Mouse (Mus musculus) right cerebral cortex, postnatal 4 days (tissue): Measurements from ENCODE around the gene Opn3.

Experiments used
- DNase-seq: peaks from one replicate; pipeline ENCODE4 v3.0.0-alpha.2; 2022

Gene Opn3

DNA sequence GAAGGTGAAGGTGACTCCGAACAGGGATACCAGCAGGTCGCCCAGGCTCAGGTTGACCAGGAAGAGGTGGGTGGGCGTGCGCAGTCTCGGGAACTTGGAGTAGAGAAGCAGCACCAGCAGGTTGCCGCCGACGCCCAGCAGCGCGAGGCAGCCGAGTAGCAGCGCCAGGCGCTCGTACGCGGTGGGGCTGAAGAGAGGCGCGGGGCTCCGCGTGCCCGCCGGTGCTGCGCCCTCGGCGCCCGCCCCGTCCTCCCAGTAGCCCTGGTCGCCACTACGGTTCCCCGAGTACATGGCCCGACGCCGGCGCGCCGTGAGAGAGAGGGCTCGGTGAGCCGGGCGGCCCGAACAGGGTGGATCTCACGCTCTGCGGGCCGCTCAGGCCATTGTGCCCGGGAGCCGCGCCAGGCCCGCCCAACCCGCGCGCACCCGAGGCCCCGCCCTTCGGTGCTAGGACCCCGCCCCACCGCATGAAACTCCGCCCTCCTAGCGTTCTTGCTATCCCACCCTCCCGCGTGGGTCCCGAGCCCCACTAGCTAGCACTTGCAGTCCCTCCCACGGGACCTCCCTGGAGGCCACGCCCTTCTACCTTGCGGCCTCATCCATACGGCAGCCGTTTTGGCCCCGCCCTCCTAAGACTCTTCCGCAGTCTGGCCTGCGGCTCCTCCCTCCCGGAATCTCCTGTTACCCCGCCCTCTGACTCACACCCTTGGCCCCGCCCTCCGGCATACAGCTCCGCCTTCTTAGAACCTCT, at the start of gene Opn3, which contains the start of gene Chml:
Gene Opn3, minus strand, starts transcription at position 531 of the 751 bp plus-strand sequence.
Gene Chml, minus strand, starts transcription at position 656 of the 751 bp plus-strand sequence.
- peak; percentile 91 for DNase-seq

DNA sequence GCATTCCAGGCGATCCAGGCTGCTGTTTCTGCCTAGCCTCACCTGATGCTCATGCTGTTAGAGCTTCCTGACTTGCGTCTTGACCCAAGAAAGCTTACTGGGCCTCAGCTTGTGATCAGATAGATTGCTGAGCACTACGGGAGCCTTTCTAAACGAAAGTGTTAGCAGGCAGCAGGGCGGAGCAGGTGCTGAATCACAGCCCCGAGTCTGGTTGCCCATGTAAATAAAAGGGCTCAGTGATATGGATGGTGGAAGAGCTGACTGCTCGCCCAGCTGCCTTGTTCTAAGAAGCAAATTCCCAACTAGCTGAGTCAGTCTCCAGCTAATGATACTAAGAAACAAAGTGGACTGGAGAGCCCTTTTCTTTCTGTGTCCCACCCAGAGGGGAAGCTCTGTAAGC, 33.2 kb upstream of the Opn3 start:
- no peak for DNase-seq

DNA sequence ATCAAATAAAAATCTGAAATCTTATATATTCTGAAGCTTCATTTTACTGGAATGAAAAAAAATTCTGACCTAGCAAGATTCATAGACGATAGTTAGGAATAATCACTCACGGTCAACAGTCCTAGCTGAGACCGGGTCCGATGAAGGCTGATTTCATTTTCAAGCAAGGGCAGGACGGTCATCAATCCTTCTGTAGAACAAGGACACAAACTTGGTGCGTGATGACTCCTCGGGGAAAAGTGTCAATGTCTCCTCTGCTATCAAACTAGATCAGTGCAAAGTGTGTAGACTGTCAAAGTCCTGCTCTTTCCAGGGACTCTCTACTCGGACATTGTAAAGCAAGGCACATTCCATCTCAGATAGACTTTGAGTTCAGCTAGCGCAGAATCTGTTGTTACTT, 24.3 kb upstream of the Opn3 start:
- DNase-seq, result no peak

DNA sequence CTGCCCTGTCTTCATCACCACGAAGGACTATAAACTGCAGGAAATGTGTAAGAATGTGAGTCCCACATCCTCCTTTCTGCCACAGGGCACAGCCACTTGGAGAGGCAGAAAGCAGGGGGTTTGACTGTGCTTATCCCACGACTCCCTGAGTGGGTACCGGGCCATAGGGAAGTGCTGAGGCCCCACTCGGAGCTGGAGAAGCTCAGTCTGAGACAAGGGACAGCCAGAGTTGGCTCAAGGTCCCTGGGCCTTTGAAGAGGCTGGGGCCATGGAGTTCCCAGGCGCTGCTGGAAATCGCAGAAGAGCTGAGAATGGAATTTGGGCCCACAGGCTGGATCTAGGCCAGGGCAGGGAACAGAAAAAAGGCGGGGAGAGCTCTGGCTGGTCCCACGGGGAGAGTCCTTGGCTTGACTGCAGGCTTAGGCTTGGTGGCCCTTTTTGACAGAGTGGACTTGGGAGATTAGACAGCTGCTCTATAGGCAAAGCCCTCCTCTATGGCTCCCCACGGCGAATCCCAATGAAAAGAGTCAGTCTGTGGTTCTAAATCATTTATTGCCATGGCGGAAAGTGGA, 19.8 kb upstream of the Opn3 start:
- no peak for DNase-seq

DNA sequence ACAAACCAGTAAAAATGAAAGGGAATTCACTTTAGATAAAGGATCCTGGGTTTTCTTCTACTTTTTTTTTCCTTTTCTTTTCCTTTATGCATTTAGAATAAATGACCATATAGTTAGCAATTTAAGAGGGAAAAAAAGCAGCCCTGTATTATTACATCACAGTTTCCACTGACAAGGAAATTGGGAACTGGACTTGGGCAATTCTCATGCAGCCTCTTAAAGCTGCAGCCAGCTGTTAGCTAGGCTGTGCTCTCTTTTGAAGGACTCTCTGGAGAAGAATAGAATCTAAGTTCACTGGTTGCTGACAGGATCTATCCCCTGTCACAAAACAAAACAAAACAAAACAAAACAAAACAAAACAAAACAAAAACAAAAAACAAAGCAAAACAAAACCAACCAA, 15.4 kb upstream of the Opn3 start:
- no peak for DNase-seq

DNA sequence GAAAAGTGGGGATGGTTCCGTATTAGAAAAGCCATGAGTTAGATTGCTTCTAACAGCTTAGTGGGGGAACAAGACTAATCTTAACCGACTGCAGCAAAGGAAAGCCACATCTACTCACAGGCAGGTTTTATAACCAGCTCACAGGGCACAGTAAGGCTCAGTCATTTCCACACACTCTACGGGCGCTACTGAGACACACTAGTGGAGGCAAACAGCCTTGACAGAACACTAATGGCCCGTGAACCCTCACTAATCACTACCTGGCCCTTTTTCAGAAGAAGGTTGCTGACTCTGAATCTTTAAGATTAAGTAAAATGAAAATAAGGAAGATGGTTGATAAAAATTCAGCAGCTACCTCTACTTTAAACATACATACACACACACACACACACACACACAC, 15.0 kb upstream of the Opn3 start:
- no peak for DNase-seq

DNA sequence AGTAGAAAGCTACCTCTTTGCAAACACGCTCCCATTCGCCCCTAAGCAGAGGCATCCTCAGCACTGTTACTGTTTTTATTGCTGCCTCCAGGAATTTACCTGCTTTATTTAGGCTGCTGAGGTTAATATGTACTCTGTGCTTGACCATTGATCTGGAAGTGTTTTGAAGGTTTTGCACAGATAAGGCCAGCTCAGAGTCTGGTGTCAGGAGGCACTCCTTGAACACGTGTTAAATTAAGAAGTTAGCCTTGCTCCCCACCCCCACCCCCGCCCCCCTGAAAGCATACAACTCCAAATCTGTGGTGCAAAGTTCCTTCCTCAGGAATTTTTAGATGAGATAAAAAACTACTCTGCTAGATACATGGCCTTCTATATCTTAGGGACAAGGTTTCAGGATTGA, 8.6 kb upstream of the Opn3 start:
- DNase-seq, result no peak

DNA sequence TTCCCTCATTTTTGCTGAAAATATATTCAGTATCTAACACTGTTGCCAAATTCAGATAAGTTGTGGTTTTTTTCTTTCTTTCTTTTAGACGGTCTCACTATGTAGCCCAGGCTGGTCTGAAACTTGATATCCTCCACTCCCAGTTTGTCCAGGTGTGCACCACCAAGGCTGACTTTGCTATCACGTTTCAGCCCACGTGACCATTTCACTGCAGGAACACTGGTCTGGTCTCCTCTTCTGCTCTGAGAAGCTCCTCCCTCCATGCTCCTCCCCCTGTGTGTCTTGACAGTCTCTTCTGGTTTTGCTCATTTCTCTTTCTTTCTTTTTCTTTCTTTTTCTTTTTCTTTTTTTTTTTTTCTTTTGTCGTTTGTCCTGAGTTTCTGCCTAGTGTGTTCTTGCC, 7.2 kb upstream of the Opn3 start:
- no peak for DNase-seq

DNA sequence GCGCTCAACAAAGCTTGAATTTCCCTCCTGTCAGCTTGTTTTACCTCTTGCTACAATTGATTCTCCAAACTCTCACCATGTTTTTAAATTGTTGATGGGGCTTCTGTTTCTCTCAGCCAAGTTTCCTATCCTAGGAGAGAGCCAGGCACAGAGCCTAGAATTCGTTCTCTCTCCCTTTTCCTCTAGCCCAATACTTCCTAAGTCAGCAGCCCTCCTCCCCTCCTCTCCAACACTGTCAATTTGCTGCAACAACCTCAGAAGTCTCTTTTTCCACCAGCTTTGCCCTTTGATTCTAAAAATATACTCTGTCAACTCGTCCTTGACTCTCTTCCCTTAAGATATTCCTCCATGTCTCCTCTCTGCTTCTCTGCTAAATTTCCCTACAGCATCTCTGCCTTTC, 6.8 kb upstream of the Opn3 start:
- DNase-seq, result no peak

DNA sequence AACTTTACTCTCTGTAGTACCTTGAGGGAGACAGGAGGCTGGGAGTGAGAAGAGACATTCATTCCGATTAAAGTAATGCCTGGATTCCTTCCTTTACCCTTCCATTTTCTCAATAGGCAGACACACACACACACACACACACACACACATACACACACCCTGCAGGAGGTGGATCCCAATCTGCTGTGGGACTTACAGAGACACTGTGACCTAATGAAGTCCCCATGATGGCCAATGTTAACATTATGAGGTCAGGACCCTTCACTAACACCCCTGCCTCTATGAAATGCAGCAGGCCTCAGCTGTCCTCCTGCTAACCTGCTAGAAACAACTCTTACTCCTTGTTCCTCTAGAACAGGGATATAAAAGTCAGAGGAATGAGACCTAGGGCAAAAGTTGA, 5.7 kb upstream of the Opn3 start, which contains the start of gene Wdr64:
Gene Wdr64, plus strand, starts transcription at position 301 of the 400 bp plus-strand sequence.
- no peak for DNase-seq

DNA sequence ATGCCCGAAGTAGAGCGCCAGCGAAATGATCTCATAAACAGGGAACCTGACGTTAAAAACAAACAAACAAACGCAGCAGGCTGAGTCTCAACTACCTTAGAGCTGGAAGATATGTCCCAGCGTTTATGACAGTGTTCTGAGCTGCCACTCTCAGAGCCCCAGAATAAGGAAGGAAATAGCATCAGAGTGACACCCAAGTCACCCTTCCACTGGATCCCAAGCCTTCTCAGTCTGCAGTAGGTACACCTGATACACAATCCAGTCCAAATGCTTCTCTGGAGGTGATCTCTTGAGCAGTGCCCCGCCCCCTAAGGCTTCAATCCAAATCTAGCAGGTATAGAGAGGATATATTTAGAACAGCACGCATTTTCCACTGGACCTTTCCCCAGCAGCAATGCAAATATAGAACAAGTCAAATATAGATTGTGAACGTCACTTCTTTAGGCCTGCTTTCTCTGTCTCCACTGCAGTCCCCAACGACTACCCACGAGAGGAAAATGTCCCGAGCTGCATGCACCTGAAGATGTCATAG, 919 bp upstream of the Opn3 start:
- no peak for DNase-seq

DNA sequence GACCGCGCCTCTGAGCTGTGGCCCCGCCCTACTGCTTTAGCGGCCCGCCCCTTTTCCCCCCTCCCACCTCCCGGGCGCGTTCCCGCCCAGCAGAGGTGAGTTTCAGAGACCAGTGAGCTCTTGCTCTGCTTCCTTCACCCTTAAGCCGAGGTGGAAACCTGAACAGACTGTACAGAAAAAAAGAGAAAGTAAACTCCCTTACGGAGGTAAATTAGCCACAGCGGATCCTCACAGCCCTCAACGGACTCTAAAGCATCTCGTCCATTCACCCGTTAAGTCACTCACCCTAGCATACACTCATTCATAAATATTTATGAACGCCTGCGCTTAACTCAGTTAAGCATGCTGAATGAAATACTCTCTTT, 403 bp upstream of the Opn3 start:
- DNase-seq, result no peak

DNA sequence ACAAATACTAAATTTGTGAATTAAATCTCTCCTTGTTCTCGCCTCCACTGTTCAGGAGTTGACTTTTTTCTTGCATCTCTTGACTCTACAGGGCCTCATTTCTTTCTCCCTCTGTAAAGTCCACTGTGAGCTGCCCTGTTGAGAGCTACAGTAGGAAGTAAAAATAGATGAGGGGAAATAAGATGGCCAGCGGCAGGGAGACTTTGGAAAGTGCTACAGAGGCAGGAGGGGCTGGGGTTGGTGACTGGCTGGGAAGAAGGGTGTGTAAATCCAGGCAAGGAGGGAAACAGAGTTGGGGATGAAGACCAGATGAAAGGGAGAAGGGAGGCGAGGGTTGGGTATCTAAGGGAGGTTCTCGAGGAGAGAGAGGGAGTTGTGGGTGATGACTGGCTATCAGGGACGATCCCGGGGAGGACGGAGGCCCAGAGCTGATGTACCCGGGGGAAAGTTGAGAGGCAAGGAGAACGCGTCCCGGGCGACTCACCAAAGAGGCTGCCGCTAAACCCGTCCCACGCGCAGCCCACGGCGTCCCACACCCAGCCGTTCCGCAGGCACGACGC, 810 bp downstream of the Opn3 start:
- DNase-seq, result no peak

DNA sequence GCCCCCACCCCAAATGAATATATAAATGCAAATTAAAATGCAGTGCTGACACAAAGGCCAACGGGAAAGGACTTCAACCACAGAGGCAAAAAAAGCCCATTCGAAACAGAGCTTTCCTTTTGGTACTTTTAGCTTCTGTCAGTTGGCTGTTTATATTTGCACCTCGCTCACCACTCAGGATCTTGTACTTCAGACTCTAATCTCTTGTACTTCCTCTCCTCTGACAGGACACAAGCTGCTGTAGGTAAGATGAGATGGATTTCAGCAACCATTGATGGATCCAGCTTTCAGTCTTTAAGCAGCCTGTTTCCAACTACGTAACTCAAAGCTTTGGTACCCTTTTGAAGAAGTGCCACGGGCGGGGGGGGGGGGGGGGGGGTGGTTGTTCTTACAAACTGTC, 11.6 kb downstream of the Opn3 start:
- DNase-seq, result no peak

DNA sequence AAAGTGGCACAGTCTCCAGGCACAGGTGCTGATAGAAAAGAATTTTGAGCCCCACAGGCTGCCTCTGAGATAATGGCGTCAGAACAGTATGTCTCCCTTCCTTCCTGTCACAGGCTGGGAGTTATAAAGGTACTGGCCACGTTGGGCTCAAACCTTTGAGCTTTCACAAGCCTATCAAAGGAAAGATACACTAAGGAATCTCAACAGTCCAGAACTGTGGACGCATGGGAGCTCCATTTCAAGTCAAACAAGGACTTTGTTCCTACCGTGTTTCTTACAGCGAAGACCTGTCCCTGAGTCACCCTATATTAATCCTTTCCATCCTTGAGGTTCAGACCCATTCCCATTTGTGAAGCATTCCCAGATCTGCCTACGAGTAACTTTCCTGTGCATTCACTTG, 15.1 kb downstream of the Opn3 start:
- no peak for DNase-seq

DNA sequence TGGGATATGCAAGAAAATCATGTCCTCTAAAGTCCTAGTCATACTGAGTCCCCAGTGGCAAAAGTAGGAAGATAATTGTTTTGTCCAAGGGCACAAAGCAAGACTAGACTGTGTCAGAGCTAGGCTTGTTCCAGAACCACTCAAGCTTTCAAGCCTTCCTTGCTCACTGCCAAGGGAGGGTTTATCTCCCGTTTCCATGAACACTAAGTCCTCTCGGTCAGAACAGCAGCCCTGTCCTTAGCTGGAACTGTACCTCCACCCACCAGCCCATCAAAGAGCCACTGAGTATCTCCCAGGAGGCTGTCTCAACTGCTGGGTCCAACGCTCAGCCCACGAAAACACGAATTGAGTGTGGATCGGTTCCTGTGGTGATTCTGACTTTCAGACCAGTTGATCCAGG, 17.5 kb downstream of the Opn3 start:
- DNase-seq, result no peak

DNA sequence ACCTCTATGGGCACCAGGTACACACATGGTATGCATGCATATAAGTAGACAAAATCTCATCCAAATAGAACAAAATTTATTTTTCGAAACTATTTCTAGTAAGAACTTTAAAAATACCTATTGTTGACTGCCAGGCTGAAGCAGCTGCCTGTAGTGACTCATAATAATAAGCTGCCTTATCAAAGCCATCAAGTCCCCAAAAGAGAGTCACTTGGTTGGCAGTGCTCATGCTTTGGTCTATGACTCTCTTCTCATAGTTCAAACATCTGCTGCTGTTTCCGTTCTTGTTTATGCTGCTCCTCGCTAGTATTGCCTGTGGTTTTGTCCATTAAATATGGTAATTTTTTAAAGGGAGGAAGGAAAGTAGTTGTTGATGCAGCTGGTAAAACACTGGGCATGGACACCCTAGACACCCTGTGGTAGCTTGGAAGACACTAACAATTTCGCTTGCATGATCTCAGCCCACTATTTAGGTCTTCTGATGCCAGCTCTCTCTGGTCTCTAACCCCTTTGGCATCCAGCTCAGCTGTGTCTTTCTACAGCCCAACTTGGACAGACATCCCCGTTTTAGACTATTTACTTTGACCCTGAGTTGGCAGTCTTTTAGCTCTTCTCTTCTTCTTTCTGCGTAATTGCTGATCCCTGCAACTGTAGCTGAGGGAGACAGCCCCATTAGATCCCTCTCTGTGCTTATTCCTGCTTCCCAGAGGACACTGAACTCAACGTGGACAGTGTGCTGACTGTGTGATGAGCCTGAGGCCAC, 18.8 kb downstream of the Opn3 start:
- no peak for DNase-seq

DNA sequence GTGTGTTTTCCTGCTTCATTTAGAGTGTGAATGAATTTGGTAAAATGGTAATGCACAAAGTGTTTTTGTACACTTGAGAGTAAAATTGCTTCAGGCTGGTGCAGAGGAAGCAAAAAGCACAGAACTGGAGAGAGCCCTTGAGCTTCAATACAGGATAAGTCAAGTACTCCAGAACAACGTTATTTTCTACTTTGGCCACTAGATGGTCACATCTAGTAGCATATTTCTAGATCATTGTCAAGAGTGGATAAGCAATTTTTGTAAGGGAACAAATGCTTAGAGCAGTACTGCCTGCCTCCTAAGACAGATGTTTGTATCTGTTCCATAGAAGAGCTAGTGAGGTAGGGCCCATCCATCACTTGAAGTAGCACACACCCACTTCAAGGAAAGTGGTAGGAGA, 20.9 kb downstream of the Opn3 start:
- no peak for DNase-seq

DNA sequence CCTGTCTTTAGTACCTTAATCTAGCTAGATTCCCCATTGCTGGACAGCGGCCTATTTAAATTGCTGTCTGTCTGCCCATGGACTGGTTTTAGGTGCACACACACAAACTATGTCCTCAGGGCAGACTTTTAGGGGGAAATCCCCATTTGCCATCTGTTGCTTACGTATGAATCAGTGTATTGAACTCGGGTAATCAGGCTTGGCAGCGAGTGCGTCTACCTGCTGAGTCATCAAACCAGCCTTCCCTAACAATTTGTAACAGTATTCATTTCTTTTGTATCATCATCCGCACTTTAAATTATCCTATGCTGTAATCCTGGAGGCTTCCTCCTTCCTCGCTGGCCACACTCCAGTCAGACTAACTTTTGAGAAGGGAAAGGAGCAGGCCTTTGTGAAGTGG, 22.5 kb downstream of the Opn3 start:
- DNase-seq, result no peak

DNA sequence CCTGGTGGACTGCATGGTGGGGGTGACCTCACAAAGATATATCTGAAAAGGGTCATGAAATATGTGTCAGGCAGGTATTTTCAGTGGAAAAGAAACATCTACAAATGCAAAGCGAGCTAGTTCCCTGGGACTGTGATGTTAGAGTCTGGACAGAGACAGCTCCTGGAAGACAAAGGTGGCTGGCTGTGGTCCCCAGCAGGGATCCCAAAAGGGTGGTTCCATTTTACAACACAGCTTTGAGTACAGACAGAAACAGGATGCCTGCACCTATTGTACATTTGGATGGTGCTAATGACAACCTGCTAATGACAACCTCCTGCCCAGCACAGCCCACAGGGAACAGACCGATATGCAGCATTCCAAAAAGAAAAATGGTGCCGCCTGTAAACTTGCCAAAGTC, 23.1 kb downstream of the Opn3 start:
- DNase-seq, result no peak

DNA sequence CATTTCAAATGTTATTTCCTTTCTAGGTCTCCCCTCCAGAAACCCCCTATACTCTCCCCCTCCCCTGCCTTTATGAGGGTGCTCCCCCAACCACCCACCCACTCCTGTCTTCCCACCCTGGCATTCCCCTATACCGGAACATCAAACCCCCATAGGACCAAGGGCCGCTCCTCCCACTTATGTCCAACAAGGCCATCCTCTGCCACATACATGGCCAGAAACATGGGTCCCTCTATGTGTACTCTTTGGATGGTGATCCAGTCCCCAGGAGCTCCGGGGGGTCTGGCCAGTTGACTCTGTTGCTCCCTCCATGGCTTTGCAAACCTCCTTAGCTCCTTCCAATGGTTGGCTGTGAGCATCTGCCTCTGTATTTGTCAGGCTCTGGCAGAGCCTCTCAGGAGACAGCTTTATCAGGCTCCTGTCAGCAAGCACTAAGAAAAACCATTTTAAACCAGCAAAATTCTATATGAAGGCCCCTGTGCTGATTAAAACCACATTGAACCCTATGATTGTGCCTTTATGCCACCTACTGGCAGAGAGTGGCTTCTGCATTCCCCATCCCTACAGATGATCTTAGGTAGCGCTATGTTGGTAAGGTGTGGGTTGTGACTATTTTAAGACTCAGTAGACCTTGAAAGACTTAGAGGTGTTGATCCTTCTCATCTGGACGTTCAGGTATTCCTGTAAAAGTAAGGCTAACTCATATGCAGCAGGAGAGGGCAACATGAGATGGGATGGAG, 23.7 kb downstream of the Opn3 start:
- DNase-seq, result no peak

DNA sequence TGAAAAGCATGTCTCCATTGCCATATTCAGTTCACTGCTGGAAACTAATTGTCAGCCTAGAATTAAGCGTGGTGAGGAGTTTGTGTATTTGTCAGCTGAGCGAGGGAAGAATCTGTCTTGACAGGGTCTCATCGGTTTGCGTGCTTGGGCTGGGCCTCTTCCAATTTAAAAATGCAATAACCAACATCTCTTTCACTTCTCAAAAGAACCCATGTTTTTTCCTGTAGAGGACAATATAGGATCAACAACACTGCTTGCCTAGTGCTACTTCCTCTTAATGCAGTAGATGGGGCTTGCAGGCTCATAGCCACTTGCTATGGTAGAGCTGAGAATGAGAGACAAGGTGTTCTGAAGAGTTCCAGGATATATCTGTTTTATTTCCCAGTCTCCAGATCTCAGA, 32.7 kb downstream of the Opn3 start:
- no peak for DNase-seq

DNA sequence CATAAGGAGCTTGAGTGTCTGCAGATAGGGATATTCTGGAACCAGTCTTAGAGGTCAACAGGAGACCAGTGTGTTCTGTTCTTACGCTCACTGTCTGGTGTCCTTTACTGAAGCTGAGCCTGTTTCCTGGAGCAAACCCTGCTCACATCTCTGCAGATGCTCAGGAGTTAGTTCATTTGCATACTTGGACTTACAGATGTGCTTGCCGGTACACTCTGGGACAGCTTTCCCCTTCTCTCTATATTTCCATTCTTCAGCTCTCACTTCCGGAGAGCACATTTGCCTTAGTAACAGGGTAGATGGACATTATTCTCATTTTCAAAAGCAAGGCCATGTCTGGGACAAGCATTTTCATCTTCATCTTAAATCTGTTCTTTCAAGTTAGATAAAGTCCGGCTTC, 44.0 kb downstream of the Opn3 start:
- no peak for DNase-seq
